ENCODE assay signal across 26 mouse cellular contexts in genomic region chr6:42578678-42579077, GRCm38 (mm10). TPM values are rescaled to one million over a fixed set of nuclear protein-coding genes. Genes with fewer than 3 reads are reported as not detected.
DNase-seq lines count a peak whose midpoint lies in the region; ATAC-seq and TF ChIP-seq lines count a peak whose summit lies in the region.
"Had no signal": no experiment of that assay in that cellular context is flagged by ENCODE, and none has a peak within 500 bp of the region (broad histone marks: within the 10 kb centered on the region; RNA-seq: fewer than 3 reads in every experiment).

No protein-coding gene starts in this region.

- no peak overlapping the region for H3K4me2 ChIP-seq in lung, postnatal 0 days (replicated peaks; ENCODE audit: low read depth, low read length)
- H3K4me2 ChIP-seq in forebrain, embryonic 14.5 days (ENCODE audit: low read length), result no peak overlapping the region
- H3K4me2 ChIP-seq: heart, embryonic 13.5 days; limb, embryonic 12.5 days; liver, embryonic 13.5 days; midbrain, embryonic 12.5 days; neural tube, embryonic 15.5 days had no signal

- H3K9me3 ChIP-seq in lung, postnatal 0 days (ENCODE audit: low read length), result no peaks in the 10 kb centered on the region
- H3K9me3 ChIP-seq in forebrain, embryonic 14.5 days (replicated peaks; ENCODE audit: control insufficient read depth, low read length), result no peaks in the 10 kb centered on the region
- H3K9me3 ChIP-seq: forebrain, embryonic 10.5 days; heart, embryonic 13.5 days; limb, embryonic 12.5 days; liver, embryonic 13.5 days; midbrain, embryonic 12.5 days; neural tube, embryonic 15.5 days had no signal

- TF ChIP-seq EP300 in lung, postnatal 0 days (IDR thresholded peaks at IDR 0.05), result no peak

- H3K36me3 ChIP-seq in lung, postnatal 0 days (ENCODE audit: insufficient read depth, low read length), result no peaks in the 10 kb centered on the region
- H3K36me3 ChIP-seq in forebrain, embryonic 14.5 days (ENCODE audit: control insufficient read depth, insufficient read depth, low read length), result no peaks in the 10 kb centered on the region
- H3K36me3 ChIP-seq: forebrain, embryonic 10.5 days; heart, embryonic 13.5 days; limb, embryonic 12.5 days; liver, embryonic 13.5 days; midbrain, embryonic 12.5 days; neural tube, embryonic 15.5 days had no signal

- H3K27ac ChIP-seq in lung, postnatal 0 days (ENCODE audit: low read length), result no peak overlapping the region
- H3K27ac ChIP-seq in forebrain, embryonic 14.5 days (ENCODE audit: low read depth, low read length), result no peak overlapping the region
- H3K27ac ChIP-seq: forebrain, embryonic 10.5 days; heart, embryonic 13.5 days; hindbrain, postnatal 0 days; limb, embryonic 12.5 days; liver, embryonic 13.5 days; macrophage; midbrain, embryonic 12.5 days; neural tube, embryonic 15.5 days had no signal

- ATAC-seq in lung, postnatal 0 days, result no peak
- no peak for ATAC-seq in forebrain, embryonic 14.5 days
- ATAC-seq: hindbrain, postnatal 0 days had no signal

- 50% methylated on average over 4 of the region's 4 CpGs for WGBS in lung, postnatal 0 days
- 82% methylated on average over 4 of the region's 4 CpGs for WGBS in forebrain, embryonic 14.5 days

- TF ChIP-seq CTCF in lung, postnatal 0 days (IDR thresholded peaks at IDR 0.05), result peak; percentile 39

- intact Hi-C loops in gastrocnemius, postnatal 36 days (cut with DNase I), result no loop called here
- intact Hi-C loops in left cerebral cortex, postnatal 4 days (cut with DNase I), result no loop called here

- no peak overlapping the region for H3K4me3 ChIP-seq in lung, postnatal 0 days (ENCODE audit: low read depth, low read length)
- no peak overlapping the region for H3K4me3 ChIP-seq in forebrain, embryonic 14.5 days (ENCODE audit: low read depth, low read length)
- H3K4me3 ChIP-seq: forebrain, embryonic 10.5 days; heart, embryonic 13.5 days; limb, embryonic 12.5 days; liver, embryonic 13.5 days; midbrain, embryonic 12.5 days; myocyte; neural tube, embryonic 15.5 days had no signal

- no peaks in the 10 kb centered on the region for H3K4me1 ChIP-seq in lung, postnatal 0 days (ENCODE audit: insufficient read depth, low read depth, low read length)
- no peaks in the 10 kb centered on the region for H3K4me1 ChIP-seq in forebrain, embryonic 14.5 days (ENCODE audit: control insufficient read depth, insufficient read depth, low read length)
- H3K4me1 ChIP-seq: forebrain, embryonic 10.5 days; limb, embryonic 12.5 days; midbrain, embryonic 12.5 days had no signal

- no peaks in the 10 kb centered on the region for H3K27me3 ChIP-seq in lung, postnatal 0 days (replicated peaks; ENCODE audit: insufficient read depth, low read length)
- H3K27me3 ChIP-seq in forebrain, embryonic 14.5 days (replicated peaks; ENCODE audit: control insufficient read depth, insufficient read depth, low read length), result no peaks in the 10 kb centered on the region
- H3K27me3 ChIP-seq: heart, embryonic 13.5 days; limb, embryonic 12.5 days; liver, embryonic 13.5 days; midbrain, embryonic 12.5 days; neural tube, embryonic 15.5 days had no signal

- H3K9ac ChIP-seq in lung, postnatal 0 days (replicated peaks; ENCODE audit: low read depth), result no peak overlapping the region
- no peak overlapping the region for H3K9ac ChIP-seq in forebrain, embryonic 14.5 days (ENCODE audit: low read length)
- H3K9ac ChIP-seq: heart, embryonic 13.5 days; limb, embryonic 12.5 days; liver, embryonic 13.5 days; midbrain, embryonic 12.5 days; neural tube, embryonic 15.5 days had no signal

- DNase-seq in gastrocnemius, adult 18-20 months (ENCODE audit: low spot score), result peak; percentile 5
- DNase-seq in gastrocnemius, postnatal 36 days, result no peak
- DNase-seq in lung, postnatal 0 days (ENCODE audit: low spot score), result peak; percentile 21
- DNase-seq in lung, postnatal 4 days, result no peak
- peak; percentile 28 to 35 for DNase-seq in adrenal gland, postnatal 36 days
- no peak for DNase-seq in forebrain, embryonic 14.5 days (ENCODE audit: low spot score)
- DNase-seq in left cerebral cortex, postnatal 4 days, result no peak
- DNase-seq: cerebellum, postnatal 10 days; kidney, adult 9 months; liver, embryonic 13.5 days; thymus, postnatal 36 days had no signal

RNA-seq across cellular contexts. Expression of gene Tcaf3, which starts 18.8 kb away (rescaled TPM):
- total RNA-seq in gastrocnemius, adult 18-20 months (2021), result not detected
- not detected for total RNA-seq in gastrocnemius, postnatal 36 days (2021)
- 0.05 TPM in 1 of 2 replicates, not detected in the other for polyA plus RNA-seq in lung, postnatal 0 days (2015; fragmentation: Nextera tagmentation; extraction: Ambion mirVana)
- total RNA-seq in adrenal gland, postnatal 36 days (2021), result not detected
- not detected in 2 replicates for polyA plus RNA-seq in forebrain, embryonic 14.5 days (2014; fragmentation: Nextera tagmentation; extraction: Ambion mirVana)
- not detected for total RNA-seq in left cerebral cortex, postnatal 4 days (2021)
- total RNA-seq: hematopoietic stem cell, adult 5-6 weeks; hindbrain, postnatal 0 days; layer of hippocampus, adult 18-20 months; left cerebral cortex, adult 8-10 months had no signal
- polyA plus RNA-seq: C2C12; embryonic facial prominence, embryonic 14.5 days; forebrain, embryonic 10.5 days; frontal cortex, adult 2 months; gonadal fat pad, adult 2 months; heart, embryonic 13.5 days; hindbrain, postnatal 0 days; limb, embryonic 12.5 days; liver, embryonic 13.5 days; macrophage; midbrain, embryonic 12.5 days; myocyte; neural tube, embryonic 15.5 days had no signal

RNA-seq across cellular contexts. Expression of gene Olfr455, which starts 31.3 kb away (rescaled TPM):
- total RNA-seq in gastrocnemius, adult 18-20 months (2021), result not detected
- not detected for total RNA-seq in gastrocnemius, postnatal 36 days (2021)
- 0.04 and 0.13 TPM in 2 replicates for polyA plus RNA-seq in lung, postnatal 0 days (2015; fragmentation: Nextera tagmentation; extraction: Ambion mirVana)
- not detected for total RNA-seq in adrenal gland, postnatal 36 days (2021)
- polyA plus RNA-seq in forebrain, embryonic 14.5 days (2014; fragmentation: Nextera tagmentation; extraction: Ambion mirVana), result not detected in 2 replicates
- total RNA-seq in left cerebral cortex, postnatal 4 days (2021), result not detected
- total RNA-seq: hematopoietic stem cell, adult 5-6 weeks; hindbrain, postnatal 0 days; layer of hippocampus, adult 18-20 months; left cerebral cortex, adult 8-10 months had no signal
- polyA plus RNA-seq: embryonic facial prominence, embryonic 14.5 days; forebrain, embryonic 10.5 days; frontal cortex, adult 2 months; gonadal fat pad, adult 2 months; heart, embryonic 13.5 days; hindbrain, postnatal 0 days; limb, embryonic 12.5 days; liver, embryonic 13.5 days; macrophage; midbrain, embryonic 12.5 days; myocyte; neural tube, embryonic 15.5 days had no signal

Comparison
In these comparisons a context has a peak if more than half of its experiments do, and no peak if none do; other contexts are left out.
1. DNase-seq: peak in gastrocnemius, adult 18-20 months (single experiment), lung, postnatal 0 days (single experiment) and adrenal gland, postnatal 36 days (2 of 2); none in gastrocnemius, postnatal 36 days (0 of 2), lung, postnatal 4 days (0 of 2), forebrain, embryonic 14.5 days (single experiment) and left cerebral cortex, postnatal 4 days (single experiment).